Mouse (Mus musculus): ENCODE measurements at regions not wholly inside any gene's neighbourhood (a gene's known extent, or its start where the extent isn't known, plus 50 kb on each side); places are given as distances from the start of the nearest gene placed in this dataset.

DNA sequence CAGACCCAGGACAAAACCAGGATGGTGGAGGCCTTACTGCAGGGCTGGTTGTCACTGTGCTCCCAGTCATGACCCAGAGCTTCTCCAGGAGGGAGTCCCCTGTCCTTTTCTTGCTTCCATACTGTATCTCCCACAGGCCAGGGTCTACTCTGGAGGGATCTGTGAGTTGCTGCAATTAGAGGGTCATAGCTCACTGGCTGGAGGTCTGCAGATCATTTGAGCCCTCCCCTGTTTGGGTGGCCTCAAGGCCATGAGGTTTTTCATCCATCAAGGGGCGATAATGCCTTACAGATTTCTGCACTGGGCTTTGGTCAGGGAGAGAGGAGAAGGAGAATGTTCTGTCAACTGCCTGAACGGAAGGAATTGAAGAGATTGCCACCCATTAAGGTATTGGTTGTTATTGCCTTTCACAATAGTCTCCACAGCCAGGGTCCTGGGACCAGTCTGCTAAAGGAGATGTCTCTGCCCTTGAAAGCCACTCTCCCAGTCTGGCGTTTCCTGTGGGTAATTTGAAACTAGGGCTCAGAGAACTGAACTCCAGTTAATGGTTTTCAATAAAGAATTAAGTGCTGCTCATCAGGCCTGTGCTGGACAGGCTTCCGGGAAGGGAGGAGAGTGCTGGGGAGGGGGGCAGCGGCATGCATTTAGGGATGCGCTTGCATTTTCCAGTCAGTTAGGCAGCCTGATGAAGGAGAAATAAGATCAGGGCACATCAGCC lies 147.4 kb downstream of the Dmrta2 start:
- no peak for DNase-seq (ENCODE audit: low spot score in 2 of 2)

DNA sequence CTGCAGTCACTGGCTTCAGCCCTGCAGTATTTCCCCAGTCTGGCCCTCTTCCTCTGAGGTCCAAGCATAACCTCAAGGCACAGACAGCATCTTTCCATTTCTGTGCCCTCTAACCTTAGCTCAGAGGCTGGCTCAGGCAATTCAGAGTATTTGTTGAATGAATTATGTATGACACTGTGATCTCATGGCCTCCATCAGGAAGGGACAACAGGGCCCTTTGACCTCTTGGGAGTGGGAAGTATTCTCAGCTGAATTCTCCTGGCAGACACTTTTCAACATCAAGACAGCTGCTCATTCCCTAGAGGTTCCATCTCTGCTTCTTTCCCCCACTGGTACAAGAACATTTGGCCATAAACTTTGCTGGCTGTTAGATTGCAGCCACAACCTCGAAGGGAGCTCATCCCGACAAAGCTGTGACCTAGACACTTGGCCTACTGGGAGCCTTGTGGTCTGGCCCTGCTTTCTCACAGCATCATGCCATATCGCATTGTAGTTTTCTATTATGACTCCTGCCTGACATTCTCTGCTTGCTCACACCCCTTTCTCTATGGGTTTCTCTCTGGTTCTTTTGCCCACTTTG lies 150.2 kb downstream of the Dmrta2 start:
- DNase-seq (ENCODE audit: low spot score in 2 of 2), result no peak

DNA sequence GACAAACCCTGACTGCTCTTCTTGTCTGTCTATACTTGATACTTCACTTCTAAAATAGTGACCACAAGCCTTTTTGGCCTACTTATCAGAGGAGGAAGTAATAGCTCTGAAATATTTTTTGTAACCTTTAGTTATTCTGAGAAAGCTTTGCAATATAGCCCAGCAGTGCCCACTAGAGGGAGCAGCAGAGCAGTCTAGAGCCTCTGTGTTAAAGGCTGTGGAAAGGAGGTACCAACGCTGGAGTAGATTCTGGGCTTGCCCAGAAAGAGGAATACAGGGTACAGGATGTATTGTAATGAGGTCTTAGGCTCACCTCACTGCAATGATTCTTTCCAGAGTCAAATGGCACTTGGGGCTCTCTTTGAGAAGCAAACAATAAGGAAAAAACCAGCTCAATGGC lies 151.1 kb downstream of the Dmrta2 start:
- DNase-seq (ENCODE audit: low spot score in 2 of 2), result peak in 1 of 2 experiments; percentile 86

DNA sequence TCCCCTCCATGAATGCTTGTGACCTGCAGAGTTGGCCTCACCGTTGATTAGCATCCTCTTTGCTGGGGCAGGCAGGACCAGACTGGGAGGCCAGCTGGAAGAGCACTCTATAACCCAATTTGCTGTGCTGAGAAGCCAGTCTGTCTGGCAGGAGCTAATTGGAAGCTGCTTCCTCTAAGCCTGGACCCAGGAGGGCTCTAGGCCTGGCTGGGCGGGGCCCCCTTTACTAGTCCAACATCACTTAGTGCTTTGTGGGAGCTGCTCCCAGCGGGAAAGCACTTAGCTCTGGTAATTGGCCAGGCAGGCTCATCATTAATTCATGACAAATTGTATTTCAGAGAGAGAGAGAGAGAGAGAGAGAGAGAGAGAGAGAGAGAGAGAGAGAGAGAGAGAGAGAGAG lies 151.7 kb downstream of the Dmrta2 start:
- no peak for DNase-seq (ENCODE audit: low spot score in 2 of 2)

DNA sequence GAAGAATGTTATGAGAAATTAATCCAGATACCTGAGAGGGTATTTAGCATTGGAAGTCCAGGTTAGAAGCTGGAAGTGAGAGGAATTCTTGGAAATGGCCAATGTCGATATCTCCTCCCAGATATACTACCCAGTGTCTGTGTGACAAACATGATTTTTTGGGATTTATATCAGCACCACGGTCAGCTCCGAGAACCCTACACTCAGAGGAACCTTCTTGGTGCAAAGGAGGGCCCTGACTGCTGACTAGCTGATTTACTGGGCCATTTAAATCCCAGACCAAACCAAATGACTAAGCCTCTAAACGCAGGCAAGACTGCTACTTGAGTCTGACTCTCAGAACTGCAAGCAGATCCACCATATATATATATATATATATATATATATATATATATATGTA lies 154.2 kb downstream of the Dmrta2 start:
- DNase-seq (ENCODE audit: low spot score in 2 of 2), result no peak

DNA sequence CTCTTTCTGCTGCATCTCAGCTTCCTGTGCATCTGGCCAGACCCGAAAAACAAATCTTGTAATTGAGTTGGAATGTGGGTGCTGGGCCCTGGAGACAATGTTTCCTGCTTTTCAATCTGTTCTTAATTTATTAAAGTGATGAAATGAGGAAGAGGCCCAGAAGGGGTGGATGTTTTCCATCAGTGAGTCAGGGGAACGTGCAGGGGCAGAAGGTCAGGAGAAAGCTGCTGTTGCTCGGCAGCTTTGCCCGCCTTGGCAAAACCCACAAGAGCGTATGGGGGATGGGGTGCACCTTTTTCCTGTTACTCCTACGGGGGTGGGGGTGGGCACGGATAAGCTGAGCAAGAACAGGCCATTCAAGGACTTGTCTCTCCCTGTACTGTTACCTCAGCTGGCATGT lies 156.2 kb downstream of the Dmrta2 start:
- no peak for DNase-seq (ENCODE audit: low spot score in 2 of 2)

DNA sequence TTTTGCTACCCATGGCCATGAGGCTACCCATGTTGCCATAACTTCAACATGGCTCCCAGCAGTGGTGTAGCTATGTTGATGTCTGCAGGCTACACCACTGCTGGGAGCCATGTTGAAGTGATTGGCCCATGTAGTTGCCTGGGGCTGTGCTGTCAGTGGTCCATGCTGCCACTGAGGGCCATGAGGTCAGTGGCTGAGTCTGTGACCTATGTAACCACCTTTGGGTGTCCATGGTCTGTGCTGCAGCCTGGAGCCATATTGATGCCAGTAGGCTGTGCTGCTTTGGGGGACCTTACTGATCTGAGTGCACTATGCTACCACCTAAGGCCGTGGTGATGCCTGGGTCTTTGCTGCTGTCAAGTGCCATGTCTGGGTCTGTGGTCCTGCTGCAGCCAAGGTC lies 167.4 kb downstream of the Dmrta2 start:
- no peak for DNase-seq (ENCODE audit: low spot score in 2 of 2)

DNA sequence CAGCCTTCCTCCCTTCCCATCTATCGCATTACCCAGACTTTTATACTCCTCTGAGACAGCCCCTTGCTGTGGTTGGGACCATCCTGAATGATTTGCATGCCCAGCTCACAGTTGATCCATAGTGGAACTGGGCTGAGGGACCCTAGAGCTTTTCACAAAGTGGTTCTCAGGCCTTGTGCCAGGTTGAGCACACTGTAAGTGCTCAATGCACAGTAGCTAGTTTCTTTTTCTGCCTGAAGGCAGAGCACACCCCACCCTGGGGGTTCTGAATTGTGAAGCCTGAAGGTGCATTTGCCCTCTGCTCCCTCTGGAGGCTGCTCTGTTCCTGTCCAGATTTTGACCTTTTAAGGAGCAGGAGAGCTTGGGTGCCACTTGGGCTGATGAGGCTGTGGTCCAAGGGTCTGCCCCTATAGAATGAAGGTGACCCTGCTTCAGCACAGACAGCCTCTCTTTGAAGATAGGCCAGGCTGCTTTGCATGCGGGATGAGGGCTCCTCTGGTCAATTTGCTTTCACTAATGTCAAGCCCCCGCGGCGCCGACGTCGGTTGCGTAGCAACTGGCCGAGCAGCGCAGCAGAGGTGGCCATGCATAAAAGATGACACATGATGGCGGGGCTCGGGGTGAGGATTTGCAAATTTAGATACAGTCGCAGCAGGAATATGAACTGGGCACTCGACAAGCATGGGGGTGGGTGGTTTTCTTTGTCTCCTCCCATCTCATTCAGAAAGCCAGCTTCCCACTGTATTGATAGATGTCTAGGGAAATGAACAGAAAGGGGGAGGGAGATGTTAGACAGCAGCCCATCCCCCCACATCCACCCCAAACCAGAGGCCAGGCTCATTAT lies 174.5 kb downstream of the Dmrta2 start:
- DNase-seq (ENCODE audit: low spot score in 2 of 2), result peak in 1 of 2 experiments; percentile 23
